Mouse (Mus musculus) megakaryocyte, embryonic 14.5 days (primary cell): ENCODE measurements around the gene Sppl3.

Experiments
- FLI1 ChIP-seq: IDR thresholded peaks from 2 replicates; pipeline ENCODE4 v1.6.1; 2012; ENCODE audit warnings: low read length, inconsistent platforms, mixed read lengths
- GATA1 ChIP-seq: IDR thresholded peaks from 3 replicates; pipeline ENCODE4 v1.6.1; 2012; ENCODE audit warnings: mixed read lengths, low read length, inconsistent platforms, borderline replicate concordance

DNA sequence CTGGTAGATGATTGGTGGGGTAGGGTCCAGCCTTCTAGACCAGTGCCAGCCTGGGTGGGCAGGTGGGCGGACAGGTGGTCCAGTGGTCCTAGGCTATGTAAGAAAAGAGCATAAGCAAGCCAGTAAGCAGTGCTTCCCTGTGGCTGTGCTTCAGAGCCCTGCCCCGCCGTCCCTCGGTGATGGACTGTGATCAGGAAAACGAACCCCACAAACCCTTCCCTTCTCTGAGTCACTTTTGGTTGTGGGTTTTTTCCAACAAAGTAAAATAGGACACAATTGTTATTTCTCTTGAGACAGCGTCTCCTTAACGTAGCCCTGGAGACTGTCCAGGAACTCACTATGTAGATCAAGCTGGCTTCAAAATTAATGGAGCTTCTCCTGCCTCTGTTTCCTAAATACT is 52.5 kb downstream of the Sppl3 start:
- TF ChIP-seq GATA1 (no peak), FLI1 (no peak)
